Comparison of ENCODE assay signal across 10 mouse cellular contexts in genomic region chr19:42182673-42183072, GRCm38 (mm10). TPM values are rescaled to one million over a fixed set of nuclear protein-coding genes. Genes with fewer than 3 reads are reported as not detected.
DNase-seq lines count a peak whose midpoint lies in the region; ATAC-seq and TF ChIP-seq lines count a peak whose summit lies in the region.
"Had no signal": no experiment of that assay in that cellular context is flagged by ENCODE, and none has a peak within 500 bp of the region (broad histone marks: within the 10 kb centered on the region; RNA-seq: fewer than 3 reads in every experiment).

No protein-coding gene starts in this region.

- H3K4me2 ChIP-seq in hindbrain, embryonic 13.5 days = no peak overlapping the region
- H3K4me2 ChIP-seq in stomach, postnatal 0 days (replicated peaks; ENCODE audit: low read depth) = no peak overlapping the region
- H3K4me2 ChIP-seq: midbrain, embryonic 11.5 days had no signal

- H3K27ac ChIP-seq in hindbrain, embryonic 10.5 days = no peak overlapping the region
- no peak overlapping the region for H3K27ac ChIP-seq in hindbrain, embryonic 13.5 days
- H3K27ac ChIP-seq in testis, adult 2 months (ENCODE audit: control insufficient read depth, insufficient read depth, low read depth, low read length) = no peak overlapping the region
- no peak overlapping the region for H3K27ac ChIP-seq in stomach, postnatal 0 days (replicated peaks)

- peak; percentile 40; the same call in 1 of the 2 replicates for TF ChIP-seq CTCF in testis, adult 2 months (IDR thresholded peaks at IDR 0.05; ENCODE audit: control insufficient read depth, insufficient read depth, insufficient replicate concordance, low read depth, low read length)
- peak; percentile 74 for TF ChIP-seq CTCF in brain, embryonic 14.5 days (IDR thresholded peaks at IDR 0.05; ENCODE audit: borderline replicate concordance, extremely low read depth, insufficient read depth, insufficient read length)
- TF ChIP-seq CTCF in stomach, postnatal 0 days (IDR thresholded peaks at IDR 0.05; ENCODE audit: low read depth) = peak; percentile 73

- ATAC-seq in hindbrain, embryonic 13.5 days (ENCODE audit: low FRiP score) = no peak
- ATAC-seq in stomach, postnatal 0 days (ENCODE audit: low FRiP score, low TSS enrichment) = no peak

- H3K4me3 ChIP-seq in hindbrain, embryonic 10.5 days = no peak overlapping the region
- no peak overlapping the region for H3K4me3 ChIP-seq in hindbrain, embryonic 13.5 days
- no peak overlapping the region for H3K4me3 ChIP-seq in testis, adult 2 months (ENCODE audit: control insufficient read depth, low read depth, low read length)
- H3K4me3 ChIP-seq in stomach, postnatal 0 days (ENCODE audit: low read depth, low read length) = no peak overlapping the region

- H3K36me3 ChIP-seq in hindbrain, embryonic 10.5 days = peaks cover 88% of the 10 kb centered on the region
- H3K36me3 ChIP-seq in hindbrain, embryonic 13.5 days = peaks cover 88% of the 10 kb centered on the region
- H3K36me3 ChIP-seq in testis, adult 2 months (ENCODE audit: control insufficient read depth, insufficient read depth, low read length) = peaks cover 2% of the 10 kb centered on the region
- peaks cover 23% of the 10 kb centered on the region for H3K36me3 ChIP-seq in stomach, postnatal 0 days (ENCODE audit: control insufficient read depth, insufficient read depth, low read length)

- TF ChIP-seq EP300 in stomach, postnatal 0 days (optimal IDR thresholded peaks at IDR 0.05) = no peak

- H3K9ac ChIP-seq in hindbrain, embryonic 13.5 days = no peak overlapping the region
- no peak overlapping the region for H3K9ac ChIP-seq in stomach, postnatal 0 days (ENCODE audit: low read length)

- H3K9me3 ChIP-seq in hindbrain, embryonic 10.5 days = no peaks in the 10 kb centered on the region
- no peaks in the 10 kb centered on the region for H3K9me3 ChIP-seq in hindbrain, embryonic 13.5 days
- no peaks in the 10 kb centered on the region for H3K9me3 ChIP-seq in stomach, postnatal 0 days (ENCODE audit: control insufficient read depth, low read length)

- no peaks in the 10 kb centered on the region for H3K4me1 ChIP-seq in hindbrain, embryonic 10.5 days (replicated peaks)
- H3K4me1 ChIP-seq in hindbrain, embryonic 13.5 days (replicated peaks) = 0 out of 2 replicates have a peak, but pooled peaks cover 3% of the 10 kb centered on the region
- H3K4me1 ChIP-seq in testis, adult 2 months (ENCODE audit: control insufficient read depth, insufficient read depth, low read length) = no peaks in the 10 kb centered on the region
- no peaks in the 10 kb centered on the region for H3K4me1 ChIP-seq in stomach, postnatal 0 days (replicated peaks; ENCODE audit: control insufficient read depth, insufficient read depth)

- no peak for TF ChIP-seq POLR2A in testis, adult 2 months (IDR thresholded peaks at IDR 0.05; ENCODE audit: control insufficient read depth, low read depth, low read length)
- TF ChIP-seq POLR2A in brain, embryonic 14.5 days (IDR thresholded peaks at IDR 0.05; ENCODE audit: borderline replicate concordance, extremely low read depth, insufficient read depth, insufficient read length, poor library complexity, severe bottlenecking) = no peak

- peak; percentile 36 for DNase-seq in hindbrain, embryonic 10.5 days (ENCODE audit: low spot score)
- no peak for DNase-seq in testis, postnatal 14 days (ENCODE audit: low spot score)
- peak; percentile 23 for DNase-seq in brain, embryonic 14.5 days (ENCODE audit: low read depth)
- no peak for DNase-seq in stomach, postnatal 0 days (ENCODE audit: low spot score)
- DNase-seq in kidney, adult 18-20 months = no peak
- DNase-seq: cerebellum, adult 8-10 months; thymus, adult 18-20 months had no signal

- no peaks in the 10 kb centered on the region for H3K27me3 ChIP-seq in hindbrain, embryonic 10.5 days (ENCODE audit: insufficient read depth, poor library complexity, severe bottlenecking)
- H3K27me3 ChIP-seq in hindbrain, embryonic 13.5 days = no peaks in the 10 kb centered on the region
- no peaks in the 10 kb centered on the region for H3K27me3 ChIP-seq in testis, adult 2 months (ENCODE audit: control insufficient read depth, insufficient read depth, low read length)
- no peaks in the 10 kb centered on the region for H3K27me3 ChIP-seq in stomach, postnatal 0 days (ENCODE audit: control insufficient read depth, insufficient read depth, low read length)

- 65% methylated on average over 6 of the region's 6 CpGs for WGBS in hindbrain, embryonic 10.5 days
- WGBS in hindbrain, embryonic 13.5 days = 73% methylated on average over 6 of the region's 6 CpGs
- WGBS in stomach, postnatal 0 days = 56% methylated on average over 6 of the region's 6 CpGs

RNA-seq across cellular contexts. Expression of gene Zfyve27, which starts 18.9 kb away (rescaled TPM):
- polyA plus RNA-seq in hindbrain, embryonic 10.5 days (2016; fragmentation: Nextera tagmentation; extraction: Ambion mirVana) = 35.3 and 40.2 TPM in 2 replicates
- 55.3 and 58.7 TPM in 2 replicates for polyA plus RNA-seq in hindbrain, embryonic 13.5 days (2015; fragmentation: Nextera tagmentation; extraction: Ambion mirVana)
- 57.8 and 60.3 TPM in 2 replicates for polyA plus RNA-seq in testis, adult 2 months (2012; rRNA removed)
- 104 and 141 TPM in 2 replicates for polyA plus RNA-seq in brain, embryonic 14.5 days (2012; rRNA removed)
- 14.1 and 15.3 TPM in 2 replicates for polyA plus RNA-seq in stomach, postnatal 0 days (2015; fragmentation: Nextera tagmentation; extraction: Ambion mirVana)

RNA-seq across cellular contexts. Expression of gene Sfrp5, which starts 19.4 kb away (rescaled TPM):
- polyA plus RNA-seq in hindbrain, embryonic 10.5 days (2016; fragmentation: Nextera tagmentation; extraction: Ambion mirVana) = 0.26 and 0.46 TPM in 2 replicates
- polyA plus RNA-seq in hindbrain, embryonic 13.5 days (2015; fragmentation: Nextera tagmentation; extraction: Ambion mirVana) = 4.4 and 4.6 TPM in 2 replicates
- 0.10 TPM in 1 of 2 replicates, not detected in the other for polyA plus RNA-seq in testis, adult 2 months (2012; rRNA removed)
- 4.5 and 4.6 TPM in 2 replicates for polyA plus RNA-seq in brain, embryonic 14.5 days (2012; rRNA removed)
- polyA plus RNA-seq in stomach, postnatal 0 days (2015; fragmentation: Nextera tagmentation; extraction: Ambion mirVana) = 0.55 and 0.74 TPM in 2 replicates

RNA-seq across cellular contexts. Expression of gene Marveld1, which starts 35.5 kb away (rescaled TPM):
- 3.1 and 3.6 TPM in 2 replicates for polyA plus RNA-seq in hindbrain, embryonic 10.5 days (2016; fragmentation: Nextera tagmentation; extraction: Ambion mirVana)
- polyA plus RNA-seq in hindbrain, embryonic 13.5 days (2015; fragmentation: Nextera tagmentation; extraction: Ambion mirVana) = 1.5 and 1.7 TPM in 2 replicates
- 5.5 and 5.9 TPM in 2 replicates for polyA plus RNA-seq in testis, adult 2 months (2012; rRNA removed)
- 15.2 and 16.7 TPM in 2 replicates for polyA plus RNA-seq in brain, embryonic 14.5 days (2012; rRNA removed)
- 15.3 and 23.6 TPM in 2 replicates for polyA plus RNA-seq in stomach, postnatal 0 days (2015; fragmentation: Nextera tagmentation; extraction: Ambion mirVana)

RNA-seq across cellular contexts. Expression of gene Avpi1, which starts 53.8 kb away (rescaled TPM):
- 17.5 and 19.0 TPM in 2 replicates for polyA plus RNA-seq in hindbrain, embryonic 10.5 days (2016; fragmentation: Nextera tagmentation; extraction: Ambion mirVana)
- polyA plus RNA-seq in hindbrain, embryonic 13.5 days (2015; fragmentation: Nextera tagmentation; extraction: Ambion mirVana) = 6.4 and 8.6 TPM in 2 replicates
- 8.4 and 10.8 TPM in 2 replicates for polyA plus RNA-seq in testis, adult 2 months (2012; rRNA removed)
- 4.5 and 5.4 TPM in 2 replicates for polyA plus RNA-seq in brain, embryonic 14.5 days (2012; rRNA removed)
- 108 and 117 TPM in 2 replicates for polyA plus RNA-seq in stomach, postnatal 0 days (2015; fragmentation: Nextera tagmentation; extraction: Ambion mirVana)

Comparison
In these comparisons a context has a peak if more than half of its experiments do, and no peak if none do; other contexts are left out.
1. DNase-seq: peak in hindbrain, embryonic 10.5 days (single experiment) and brain, embryonic 14.5 days (single experiment); none in testis, postnatal 14 days (single experiment), stomach, postnatal 0 days (single experiment) and kidney, adult 18-20 months (single experiment).
2. Peak in every context shown above with its lines, with median percentiles within 50 percentile points of each other: CTCF ChIP-seq.